Mouse (Mus musculus): Measurements from ENCODE around the gene Asdurf. TPM values are rescaled to one million over a fixed set of nuclear protein-coding genes. Genes with fewer than 3 reads are reported as not detected.

The Asdurf gene
- polyA plus RNA-seq (2021; fragmentation: Nextera tagmentation) = 1.9 TPM in 1 of 2 replicates, not detected in the other
- long read RNA-seq, experiment 1, partial matches to known transcripts = 0 of 3 reads
- long read RNA-seq, experiment 1, other reads (novel, unspliced or antisense) = 0 of 3 reads
- long read RNA-seq, experiment 2 = 0 reads

DNA sequence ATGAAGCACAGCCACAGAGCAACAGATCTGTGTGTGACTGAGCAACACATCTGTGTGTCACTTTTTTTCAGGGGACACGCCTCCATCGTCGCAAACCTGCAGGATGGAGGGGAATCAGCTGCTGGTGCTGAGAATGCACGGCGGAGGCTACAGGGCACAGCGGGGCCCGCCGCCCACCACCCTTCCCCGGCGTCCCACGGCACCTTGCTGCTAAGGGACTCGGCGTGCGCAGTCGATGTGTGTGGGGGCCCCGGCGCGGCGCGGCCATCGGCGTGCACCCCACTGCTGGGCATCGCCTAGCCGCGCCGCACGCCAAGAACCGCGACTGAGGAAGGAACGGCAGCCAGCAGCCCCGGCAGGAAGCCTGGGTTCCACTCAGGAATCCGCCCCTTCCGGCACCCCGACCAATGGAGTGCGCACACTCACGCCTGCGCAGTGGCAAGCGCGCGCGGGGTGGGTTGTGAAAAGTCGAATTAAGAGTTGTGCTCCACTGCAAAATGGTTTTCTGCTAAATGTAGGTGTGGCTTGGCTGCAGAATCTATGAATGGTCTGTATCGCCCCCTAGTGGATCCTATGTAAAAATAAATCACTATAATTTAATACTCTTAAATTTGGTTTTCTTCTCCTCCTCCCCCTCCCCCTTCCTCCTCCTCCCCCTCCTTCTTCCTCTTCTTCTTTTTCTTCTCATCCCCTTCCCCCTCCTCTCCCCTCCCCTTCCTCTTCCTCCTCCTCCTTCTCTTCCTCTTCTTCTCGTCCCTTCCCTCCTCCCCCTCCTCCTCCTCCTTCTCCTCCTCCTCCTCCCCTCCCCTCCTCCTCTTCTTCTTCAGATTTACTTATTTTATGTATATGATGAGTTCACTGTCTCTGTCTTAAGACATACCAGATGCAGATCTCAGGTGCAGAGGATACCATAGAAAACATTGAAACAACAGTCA lies at the start of gene Asdurf, which contains the start of the genes Gm28551 and Asnsd1:
Asdurf (minus strand) TSS at position 293 of the 935 bp plus-strand sequence.
Gm28551 (minus strand) TSS at position 341 of the 935 bp plus-strand sequence.
Asnsd1 (minus strand) TSS at position 426 of the 935 bp plus-strand sequence.

GRCm38 (mm10) chr1:53312989-53313967 lies 39.1 kb downstream of the Asdurf start, which contains the start of gene Osgepl1:
Gene Osgepl1 (plus strand): TSS chr1:53313624.

Other genes starting within 250 kb of the Asdurf start
- gene 1700019A02Rik, start 165.0 kb downstream of the Asdurf start, polyA plus RNA-seq (2021; fragmentation: Nextera tagmentation) = not detected in 2 replicates
- 5.7 and 7.6 TPM in 2 replicates for gene Pms1, start 55.6 kb downstream of the Asdurf start, polyA plus RNA-seq (2021; fragmentation: Nextera tagmentation)
- 12.3 and 14.2 TPM in 2 replicates for gene Ormdl1, start 55.5 kb downstream of the Asdurf start, polyA plus RNA-seq (2021; fragmentation: Nextera tagmentation)
- gene Gm28778, start 55.5 kb downstream of the Asdurf start, polyA plus RNA-seq (2021; fragmentation: Nextera tagmentation) = 0.30 and 0.39 TPM in 2 replicates
- 15.3 and 17.0 TPM in 2 replicates for gene Osgepl1, start 39.0 kb downstream of the Asdurf start, polyA plus RNA-seq (2021; fragmentation: Nextera tagmentation)
- gene Gm28551, start within 50 bp of the Asdurf start, polyA plus RNA-seq (2021; fragmentation: Nextera tagmentation) = 0.20 and 0.41 TPM in 2 replicates
- gene Asnsd1, start 133 bp upstream of the Asdurf start, polyA plus RNA-seq (2021; fragmentation: Nextera tagmentation) = 22.3 and 22.5 TPM in 2 replicates